Mouse (Mus musculus) small intestine, adult 2 months (tissue): ENCODE measurements around the gene Ptgdr2.

Experiments
- CTCF ChIP-seq: fragments of 200-500 bp; IDR thresholded peaks from 2 replicates; pipeline ENCODE4 v1.5.1; 2012; ENCODE audit warnings: low read depth, mild to moderate bottlenecking, control low read depth, inconsistent platforms, low read length, moderate library complexity, mixed read lengths; ENCODE audit not compliant: insufficient replicate concordance, insufficient read length; ENCODE audit errors: extremely low read depth
- POLR2A ChIP-seq: fragments of 200-500 bp; IDR thresholded peaks from 2 replicates; pipeline ENCODE4 v1.6.1; 2012; ENCODE audit warnings: low read depth, mild to moderate bottlenecking, control low read depth, inconsistent platforms, low read length, moderate library complexity

- TF ChIP-seq CTCF: no peak
- no peak for TF ChIP-seq POLR2A
Measured at GRCm38 (mm10) chr19:10985889-10986288, 48.9 kb downstream of the Ptgdr2 start.
